Mouse (Mus musculus) ES-Bruce4 (cell line): ENCODE data around the gene Ctbp1.

Source experiments
- CTCF ChIP-seq: IDR thresholded peaks from one replicate; pipeline ENCODE4 v1.8.1; 2011; ENCODE audit warnings: low read depth, low read length
- POLR2A ChIP-seq: IDR thresholded peaks from one replicate; pipeline ENCODE4 v1.8.1; 2011; ENCODE audit warnings: low read length; ENCODE audit not compliant: insufficient read depth

DNA sequence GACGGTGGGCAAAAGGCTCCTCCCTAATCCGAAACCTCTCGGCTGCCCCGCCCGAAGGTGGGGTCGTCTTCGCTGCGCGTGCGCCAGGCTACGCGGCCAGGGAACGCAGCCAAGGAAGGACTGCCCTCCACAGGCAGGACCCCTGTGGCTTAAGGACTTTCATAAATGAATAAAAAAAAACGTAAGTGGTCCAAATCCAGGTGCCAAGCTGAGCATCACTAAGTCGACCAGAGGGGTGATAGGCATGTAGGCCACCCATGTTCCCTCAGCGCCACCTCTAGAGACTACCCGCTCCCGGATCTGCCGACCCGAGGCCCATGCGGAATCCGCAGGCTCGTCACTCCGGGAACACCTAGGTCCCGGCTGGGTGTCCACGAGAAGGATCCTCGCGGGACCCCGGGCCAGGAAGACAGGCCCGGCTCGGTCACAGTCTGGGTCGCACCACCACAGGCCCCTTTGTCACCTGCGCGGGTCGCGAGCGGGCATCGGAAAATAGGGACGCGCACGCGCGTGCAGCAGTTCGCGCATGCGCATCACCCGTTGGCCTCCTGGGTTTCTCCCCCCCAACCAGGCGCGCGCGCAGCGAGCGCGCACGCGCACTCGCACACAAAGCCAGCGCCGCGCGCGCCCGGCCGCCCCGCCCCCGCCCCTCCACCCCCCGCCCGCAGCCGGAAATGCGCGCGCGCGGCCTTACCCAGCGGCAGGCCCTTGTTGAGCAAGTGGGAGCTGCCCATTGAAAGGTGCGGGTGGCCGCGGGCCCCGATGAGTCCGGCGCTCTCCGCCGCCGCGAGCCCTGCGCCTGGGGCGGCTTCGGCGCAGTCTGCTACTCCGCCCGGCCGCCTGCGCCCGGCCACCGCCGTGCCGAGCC, 475 bp downstream of the Ctbp1 start:
- no peak for TF ChIP-seq CTCF
- peak; percentile 37 for TF ChIP-seq POLR2A
